Mouse (Mus musculus): ENCODE measurements at regions not wholly inside any gene's neighbourhood (a gene's known extent, or its start where the extent isn't known, plus 50 kb on each side); places are given as distances from the start of the nearest gene placed in this dataset.

- 75% methylated on average over 5 of the region's 5 CpGs for WGBS
- Histone ChIP-seq H3K27ac (ENCODE audit: insufficient read depth, low read depth, low read length) (no peak overlapping the region), H3K27me3 (replicated peaks; ENCODE audit: control insufficient read depth, insufficient read depth, low read length) (no peaks in the 10 kb centered on the region), H3K4me3 (ENCODE audit: insufficient read depth, low read depth, low read length) (no peak overlapping the region), H3K4me1 (ENCODE audit: control insufficient read depth, insufficient read depth, low read length) (peaks cover 13% of the 10 kb centered on the region), H3K36me3 (ENCODE audit: control insufficient read depth, insufficient read depth, low read length) (no peaks in the 10 kb centered on the region)
- DNase-seq, result no peak
- no peak for TF ChIP-seq CTCF (conservative IDR thresholded peaks at IDR 0.05; ENCODE audit: insufficient read depth, insufficient read length, low read depth, low read length)
- TF ChIP-seq POLR2A (IDR thresholded peaks at IDR 0.05; ENCODE audit: low read depth, low read length), result no peak
These were observed 76.0 kb upstream of the Lclat1 start for GRCm38 (mm10) chr17:73031796-73032195.

GRCm38 (mm10) chr17:73032326-73032725, 75.5 kb upstream of the Lclat1 start:
- Histone ChIP-seq H3K27me3 (replicated peaks; ENCODE audit: control insufficient read depth, insufficient read depth, low read length) (no peaks in the 10 kb centered on the region), H3K4me1 (ENCODE audit: control insufficient read depth, insufficient read depth, low read length) (peaks cover 13% of the 10 kb centered on the region), H3K27ac (ENCODE audit: insufficient read depth, low read depth, low read length) (no peak overlapping the region), H3K4me3 (ENCODE audit: insufficient read depth, low read depth, low read length) (no peak overlapping the region), H3K36me3 (ENCODE audit: control insufficient read depth, insufficient read depth, low read length) (no peaks in the 10 kb centered on the region)
- no peak for DNase-seq
- 86% methylated on average over 3 of the region's 3 CpGs for WGBS
- TF ChIP-seq POLR2A (IDR thresholded peaks at IDR 0.05; ENCODE audit: low read depth, low read length), result no peak

- no peaks in the 10 kb centered on the region for H3K27me3 ChIP-seq (replicated peaks; ENCODE audit: control insufficient read depth, insufficient read depth, low read length)
- H3K4me1 ChIP-seq (ENCODE audit: control insufficient read depth, insufficient read depth, low read length), result peaks cover 13% of the 10 kb centered on the region
- DNase-seq, result peak; percentile 61
- H3K27ac ChIP-seq (ENCODE audit: insufficient read depth, low read depth, low read length), result peak overlapping the region; percentile 51
- WGBS, result 72% methylated on average over 3 of the region's 3 CpGs
- H3K36me3 ChIP-seq (ENCODE audit: control insufficient read depth, insufficient read depth, low read length), result no peaks in the 10 kb centered on the region
- H3K4me3 ChIP-seq (ENCODE audit: insufficient read depth, low read depth, low read length), result no peak overlapping the region
- no peak for TF ChIP-seq POLR2A (IDR thresholded peaks at IDR 0.05; ENCODE audit: low read depth, low read length)
- TF ChIP-seq CTCF (conservative IDR thresholded peaks at IDR 0.05; ENCODE audit: insufficient read depth, insufficient read length, low read depth, low read length), result no peak
These were observed 73.4 kb upstream of the Lclat1 start for GRCm38 (mm10) chr17:73034420-73034819.

- 7% methylated on average over 8 of the region's 8 CpGs for WGBS
- TF ChIP-seq CTCF (conservative IDR thresholded peaks at IDR 0.05; ENCODE audit: insufficient read depth, insufficient read length, low read depth, low read length), result no peak
- TF ChIP-seq POLR2A (IDR thresholded peaks at IDR 0.05; ENCODE audit: low read depth, low read length), result no peak
- Histone ChIP-seq H3K27ac (ENCODE audit: insufficient read depth, low read depth, low read length) (peak overlapping the region; percentile 59), H3K27me3 (replicated peaks; ENCODE audit: control insufficient read depth, insufficient read depth, low read length) (no peaks in the 10 kb centered on the region), H3K4me1 (ENCODE audit: control insufficient read depth, insufficient read depth, low read length) (peaks cover 13% of the 10 kb centered on the region), H3K4me3 (ENCODE audit: insufficient read depth, low read depth, low read length) (no peak overlapping the region), H3K36me3 (ENCODE audit: control insufficient read depth, insufficient read depth, low read length) (no peaks in the 10 kb centered on the region)
- DNase-seq, result peak; percentile 88
These were observed 72.8 kb upstream of the Lclat1 start for GRCm38 (mm10) chr17:73034981-73035481.

- Histone ChIP-seq H3K4me1 (ENCODE audit: control insufficient read depth, insufficient read depth, low read length) (peaks cover 13% of the 10 kb centered on the region), H3K27ac (ENCODE audit: insufficient read depth, low read depth, low read length) (no peak overlapping the region), H3K27me3 (replicated peaks; ENCODE audit: control insufficient read depth, insufficient read depth, low read length) (no peaks in the 10 kb centered on the region), H3K36me3 (ENCODE audit: control insufficient read depth, insufficient read depth, low read length) (no peaks in the 10 kb centered on the region), H3K4me3 (ENCODE audit: insufficient read depth, low read depth, low read length) (no peak overlapping the region)
- WGBS, result 33% methylated on average over 3 of the region's 3 CpGs
- TF ChIP-seq CTCF (conservative IDR thresholded peaks at IDR 0.05; ENCODE audit: insufficient read depth, insufficient read length, low read depth, low read length) (no peak), POLR2A (IDR thresholded peaks at IDR 0.05; ENCODE audit: low read depth, low read length) (no peak)
- DNase-seq, result no peak
These were observed 70.9 kb upstream of the Lclat1 start for GRCm38 (mm10) chr17:73036845-73037244.

- TF ChIP-seq CTCF (conservative IDR thresholded peaks at IDR 0.05; ENCODE audit: insufficient read depth, insufficient read length, low read depth, low read length), result no peak
- TF ChIP-seq POLR2A (IDR thresholded peaks at IDR 0.05; ENCODE audit: low read depth, low read length), result no peak
- Histone ChIP-seq H3K27me3 (replicated peaks; ENCODE audit: control insufficient read depth, insufficient read depth, low read length) (no peaks in the 10 kb centered on the region), H3K27ac (ENCODE audit: insufficient read depth, low read depth, low read length) (no peak overlapping the region), H3K4me3 (ENCODE audit: insufficient read depth, low read depth, low read length) (no peak overlapping the region), H3K4me1 (ENCODE audit: control insufficient read depth, insufficient read depth, low read length) (peaks cover 13% of the 10 kb centered on the region), H3K36me3 (ENCODE audit: control insufficient read depth, insufficient read depth, low read length) (no peaks in the 10 kb centered on the region)
- 96% methylated on average over 2 of the region's 2 CpGs for WGBS
- DNase-seq, result no peak
These were observed 69.2 kb upstream of the Lclat1 start for GRCm38 (mm10) chr17:73038586-73038985.

- TF ChIP-seq POLR2A (IDR thresholded peaks at IDR 0.05; ENCODE audit: low read depth, low read length) (no peak), CTCF (conservative IDR thresholded peaks at IDR 0.05; ENCODE audit: insufficient read depth, insufficient read length, low read depth, low read length) (no peak)
- Histone ChIP-seq H3K36me3 (ENCODE audit: control insufficient read depth, insufficient read depth, low read length) (no peaks in the 10 kb centered on the region), H3K4me1 (ENCODE audit: control insufficient read depth, insufficient read depth, low read length) (no peaks in the 10 kb centered on the region), H3K4me3 (ENCODE audit: insufficient read depth, low read depth, low read length) (no peak overlapping the region), H3K27me3 (replicated peaks; ENCODE audit: control insufficient read depth, insufficient read depth, low read length) (no peaks in the 10 kb centered on the region), H3K27ac (ENCODE audit: insufficient read depth, low read depth, low read length) (no peak overlapping the region)
- 78% methylated on average over 5 of the region's 5 CpGs for WGBS
- no peak for DNase-seq
These were observed 62.7 kb upstream of the Lclat1 start for GRCm38 (mm10) chr17:73044918-73045580.
